Mouse (Mus musculus) heart, postnatal 14 days (tissue): ENCODE data around the gene Slc9a4. TPM values are rescaled to one million over a fixed set of nuclear protein-coding genes. Genes with fewer than 3 reads are reported as not detected.
A peak's percentile ranks its signal among the peaks of the same experiment; 100 is the strongest.
"Not testable (repeated sequence)": the region's sequence is repeated elsewhere in the genome, so short reads cannot be mapped to it uniquely, and the experiment has no call there.

Experiments used
- DNase-seq, 2 experiments: peaks; one replicate each; pipeline ENCODE4 v3.0.0; 2021 to 2022
- intact Hi-C: fragments of 180-260 bp; cut with DNase I; formaldehyde crosslinking; loops from one replicate; pipeline ENCODE4 v1.15.1; 2025
- total RNA-seq, 2 experiments: library from RNA; stranded (reverse); gene quantifications; 2 replicates each; pipeline ENCODE4 v1.2.3; 2021

Slc9a4 gene
- total RNA-seq, 2 experiments from 2014 or later, result 0.05 to 0.14 TPM

GRCm38 (mm10) chr1:40634608-40635007 lies 54.7 kb downstream of the Slc9a4 start:
- intact Hi-C loops, result no loop called here
- DNase-seq, result no peak

GRCm38 (mm10) chr1:40648234-40648633 lies 68.4 kb downstream of the Slc9a4 start:
- intact Hi-C loops, result no loop called here
- no peak for DNase-seq

- DNase-seq, result peak in 1 of 2 experiments; percentile 30
- intact Hi-C loops, result no loop called here
Measured at GRCm38 (mm10) chr1:40650803-40651497, 71.1 kb downstream of the Slc9a4 start.

- DNase-seq, result no peak
- intact Hi-C loops, result loop anchor here (5.0 kb wide), 2 partner anchors 75 to 280 kb away; partner anchors contain the start of gene Slc9a4
Measured at GRCm38 (mm10) chr1:40657035-40657434, 77.2 kb downstream of the Slc9a4 start.

- peak; percentile 56 to 81 for DNase-seq
- intact Hi-C loops, result loop anchor here (5.0 kb wide), 2 partner anchors 76 to 281 kb away; partner anchors contain the start of gene Slc9a4
Measured at GRCm38 (mm10) chr1:40657978-40658496, 78.2 kb downstream of the Slc9a4 start.

- DNase-seq, result no peak
- intact Hi-C loops, result loop anchor here (5.0 kb wide), 2 partner anchors 77 to 282 kb away; partner anchors contain the start of gene Slc9a4
Measured at GRCm38 (mm10) chr1:40659017-40659416, 79.1 kb downstream of the Slc9a4 start.

- no peak for DNase-seq
- intact Hi-C loops, result loop anchor here (5.0 kb wide), 2 partner anchors 77 to 282 kb away; partner anchors contain the start of gene Slc9a4
Measured at GRCm38 (mm10) chr1:40659496-40659895, 79.6 kb downstream of the Slc9a4 start.

GRCm38 (mm10) chr1:40660838-40661237 lies 81.0 kb downstream of the Slc9a4 start:
- DNase-seq, result no peak
- intact Hi-C loops, result no loop called here

- intact Hi-C loops, result no loop called here
- DNase-seq, result no peak
Measured at GRCm38 (mm10) chr1:40665401-40666370, 85.8 kb downstream of the Slc9a4 start.

GRCm38 (mm10) chr1:40667442-40667841 lies 87.6 kb downstream of the Slc9a4 start:
- intact Hi-C loops, DNase-seq: not testable (repeated sequence)

GRCm38 (mm10) chr1:40670025-40670424 lies 90.1 kb downstream of the Slc9a4 start:
- peak in 1 of 2 experiments; percentile 44 for DNase-seq

GRCm38 (mm10) chr1:40671490-40671889 lies 91.6 kb downstream of the Slc9a4 start:
- intact Hi-C loops, result no loop called here
- DNase-seq, result no peak

More at GRCm38 (mm10) chr1:40670025-40670424, 90.1 kb downstream of the Slc9a4 start:
- intact Hi-C loops, result no loop called here

GRCm38 (mm10) chr1:40677306-40677705 lies 97.4 kb downstream of the Slc9a4 start:
- peak in 1 of 2 experiments; percentile 28 for DNase-seq
- intact Hi-C loops, result no loop called here

Other genes with a start within 250 kb of the Slc9a4 start
- 1 to 10 TPM; 2.0 to 2.7 TPM for gene Il1rl1, start 150.5 kb upstream of the Slc9a4 start, total RNA-seq
- 1 to 10 TPM; 1.4 to 2.0 TPM for gene Il18r1, start 114.5 kb upstream of the Slc9a4 start, total RNA-seq
- under 1 TPM; 0.07 to 0.17 TPM for gene Il18rap, start 64.7 kb upstream of the Slc9a4 start, total RNA-seq
- under 1 TPM; 0.51 to 0.60 TPM for gene Slc9a2, start 100.5 kb downstream of the Slc9a4 start, total RNA-seq
- under 1 TPM; 0.48 to 0.63 TPM for gene Mfsd9, start 210.6 kb downstream of the Slc9a4 start, total RNA-seq
- gene Tmem182, start 225.5 kb downstream of the Slc9a4 start, total RNA-seq, result 100 to 1,000 TPM; 125 to 135 TPM